4 mouse cellular contexts compared by ENCODE assay signal in the genomic region with DNA sequence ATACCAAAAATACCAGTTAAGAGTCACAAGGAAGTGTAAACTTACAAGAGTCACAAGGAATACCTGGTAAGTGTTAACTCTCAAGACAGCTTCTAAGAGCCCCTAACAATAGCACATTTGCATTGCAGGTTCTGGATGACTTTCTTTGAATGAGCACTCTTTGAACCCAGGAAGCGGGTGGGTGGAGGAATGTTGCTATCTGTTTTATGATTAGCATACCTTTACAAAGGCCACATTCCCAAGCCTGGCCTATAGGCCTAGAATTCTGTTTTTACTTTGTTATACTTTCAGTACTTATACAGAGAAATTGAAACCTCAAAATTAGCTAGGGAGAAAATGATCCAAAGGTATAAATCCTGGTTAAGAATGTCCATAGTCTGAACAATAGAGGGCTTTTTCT.
DNase-seq lines count a peak whose midpoint lies in the region.
"Not testable (repeated sequence)": the region's sequence is repeated elsewhere in the genome, so short reads cannot be mapped to it uniquely, and the experiment has no call there.

No protein-coding gene starts in this region.

- H3K27ac ChIP-seq in ES-E14 (ENCODE audit: insufficient read depth, low read depth, low read length, poor library complexity, severe bottlenecking): peak overlapping the region; percentile 40; the same call in 1 of the 2 replicates

- H3K4me1 ChIP-seq in ES-E14 (ENCODE audit: control insufficient read depth in 2 of 2, insufficient read depth in 2 of 2, low read length in 2 of 2, poor library complexity in 1 of 2): not testable (repeated sequence)

- H3K4me3 ChIP-seq in ES-E14 (ENCODE audit: insufficient read depth in 1 of 2, low read depth in 1 of 2, low read length in 2 of 2, poor library complexity in 1 of 2, severe bottlenecking in 1 of 2): not testable (repeated sequence)

- H3K9me3 ChIP-seq in ES-E14 (ENCODE audit: control insufficient read depth, insufficient read depth, low read depth, low read length): not testable (repeated sequence)

- not testable (repeated sequence) for H3K9ac ChIP-seq in ES-E14 (ENCODE audit: insufficient read depth, low read depth, low read length, poor library complexity, severe bottlenecking)

- DNase-seq in ES-CJ7 (ENCODE audit: low read depth, low spot score) (peak; percentile 43), R1 (ENCODE audit: low read depth, low spot score) (peak; percentile 81), ZHBTc4 (ENCODE audit: low read depth, low spot score) (peak; percentile 52)
- not testable (repeated sequence) for DNase-seq in ES-E14 (ENCODE audit: low read depth, low spot score)

- in situ Hi-C loops in ES-E14 (cut with MboI; ENCODE audit: low sequenced_read_pairs in 2 of 2, unreplicated experiment in 2 of 2): not testable (repeated sequence)

- H3K36me3 ChIP-seq in ES-E14 (ENCODE audit: control insufficient read depth, insufficient read depth, low read length, poor library complexity, severe bottlenecking): not testable (repeated sequence)
